Mouse (Mus musculus) G1E (cell line): ENCODE data around the gene Ankk1.

Source experiments
- CTCF ChIP-seq: IDR thresholded peaks from 2 replicates; pipeline ENCODE4 v1.5.1; 2012; ENCODE audit warnings: low read depth, low read length, inconsistent platforms, mixed read lengths
- GATA1 ChIP-seq: IDR thresholded peaks from 2 replicates; pipeline ENCODE4 v1.6.1; 2012; ENCODE audit warnings: borderline replicate concordance, low read length, inconsistent platforms, mixed read lengths
- POLR2AphosphoS5 ChIP-seq: IDR thresholded peaks from 2 replicates; pipeline ENCODE4 v1.6.1; 2012; ENCODE audit warnings: low read depth, low read length, inconsistent platforms; ENCODE audit not compliant: insufficient replicate concordance

GRCm38 (mm10) chr9:49403711-49404110 is 23.1 kb downstream of the Ankk1 start:
- TF ChIP-seq CTCF (no peak), GATA1 (no peak), POLR2AphosphoS5 (no peak)
